16 mouse cellular contexts compared by ENCODE assay signal in the genomic region with DNA sequence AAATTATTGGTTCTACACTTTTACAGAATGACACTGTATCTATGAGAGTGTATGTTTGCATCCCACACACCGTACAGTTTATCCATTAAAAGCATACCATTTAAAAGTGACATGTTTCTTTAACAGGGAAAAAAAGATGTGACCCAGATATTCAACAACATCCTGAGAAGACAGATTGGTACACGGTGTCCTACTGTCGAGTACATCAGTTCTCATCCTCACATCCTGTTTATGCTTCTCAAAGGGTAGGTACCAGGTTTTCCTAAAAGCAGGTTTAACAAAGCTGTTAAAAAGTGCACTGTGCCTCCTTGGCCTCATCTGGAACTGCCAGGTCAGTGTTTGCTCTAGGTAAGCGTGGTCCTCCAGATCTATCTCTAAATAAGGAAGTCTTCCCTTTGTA.
"Had no signal": no experiment of that assay in that cellular context is flagged by ENCODE, and none has a peak within 500 bp of the region (broad histone marks: within the 10 kb centered on the region; RNA-seq: fewer than 3 reads in every experiment).

No protein-coding gene starts in this region.

- H3K27me3 ChIP-seq: lung, embryonic 15.5 days; midbrain, embryonic 12.5 days; neural tube, embryonic 13.5 days; neural tube, embryonic 15.5 days had no signal

- H3K36me3 ChIP-seq: lung, embryonic 15.5 days; midbrain, embryonic 12.5 days; neural tube, embryonic 13.5 days; neural tube, embryonic 15.5 days had no signal

- H3K9ac ChIP-seq: lung, embryonic 15.5 days; midbrain, embryonic 12.5 days; neural tube, embryonic 13.5 days; neural tube, embryonic 15.5 days had no signal

- H3K27ac ChIP-seq: lung, embryonic 15.5 days; midbrain, embryonic 10.5 days; midbrain, embryonic 12.5 days; neural tube, embryonic 13.5 days; neural tube, embryonic 15.5 days had no signal

- H3K4me3 ChIP-seq: lung, embryonic 15.5 days; midbrain, embryonic 10.5 days; midbrain, embryonic 12.5 days; myocyte; neural tube, embryonic 13.5 days; neural tube, embryonic 15.5 days had no signal

- DNase-seq: lung, adult 2 months; lung, postnatal 4 days; midbrain, embryonic 14.5 days; retina, postnatal 1 day; right cerebral cortex, adult 18-20 months; right cerebral cortex, postnatal 25 days; right cerebral cortex, postnatal 4 days; spleen, adult 18-20 months; thymus, adult 18-20 months; thymus, postnatal 25 days had no signal

- H3K4me1 ChIP-seq: lung, embryonic 15.5 days; midbrain, embryonic 10.5 days; midbrain, embryonic 12.5 days; neural tube, embryonic 13.5 days; neural tube, embryonic 15.5 days had no signal
